Mouse (Mus musculus): ENCODE data around the gene Zbtb12.

GRCm38 (mm10) chr17:34894801-34895530 is 15.7 kb downstream of the Zbtb12 start:
- TF ChIP-seq POLR2A (IDR thresholded peaks at IDR 0.05; ENCODE audit: control insufficient read depth, low read depth, low read length) (no peak), CTCF (IDR thresholded peaks at IDR 0.05; ENCODE audit: control insufficient read depth, insufficient read depth, insufficient replicate concordance, low read depth, low read length) (no peak)

Data from testis, adult 2 months (tissue).